Mouse (Mus musculus) small intestine, adult 2 months (tissue): ENCODE results near the gene Efcc1.

ENCODE experiments used
- CTCF ChIP-seq: fragments of 200-500 bp; IDR thresholded peaks from 2 replicates; pipeline ENCODE4 v1.5.1; 2012; ENCODE audit warnings: low read depth, mild to moderate bottlenecking, control low read depth, inconsistent platforms, low read length, moderate library complexity, mixed read lengths; ENCODE audit not compliant: insufficient replicate concordance, insufficient read length; ENCODE audit errors: extremely low read depth
- POLR2A ChIP-seq: fragments of 200-500 bp; IDR thresholded peaks from 2 replicates; pipeline ENCODE4 v1.6.1; 2012; ENCODE audit warnings: low read depth, mild to moderate bottlenecking, control low read depth, inconsistent platforms, low read length, moderate library complexity

- no peak for TF ChIP-seq POLR2A
- peak; percentile 31; the same call in 1 of the 2 replicates for TF ChIP-seq CTCF
Measured at GRCm38 (mm10) chr6:87742804-87743203, 12.1 kb downstream of the Efcc1 start.
